Mouse (Mus musculus): ENCODE measurements around the gene Slc31a2.

DNA sequence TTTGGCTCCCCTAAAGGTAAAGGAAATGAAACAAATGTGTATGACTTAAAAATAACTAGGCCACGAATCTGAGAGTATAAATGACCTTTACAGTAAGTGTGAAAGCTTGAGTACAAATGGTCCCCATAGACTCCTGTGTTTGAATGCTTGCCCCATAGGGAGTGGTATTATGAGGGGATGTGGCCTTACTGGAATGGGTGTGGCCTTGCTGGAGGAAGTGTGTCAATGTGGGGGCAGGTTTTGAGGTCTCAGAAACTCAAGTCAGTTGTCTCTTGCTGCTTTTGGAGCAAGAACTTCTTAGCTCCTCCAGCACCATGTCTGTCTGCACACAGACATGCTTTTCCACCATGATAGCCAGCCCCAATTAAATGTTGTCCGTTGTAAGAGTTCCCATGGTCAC, 54.1 kb downstream of the Slc31a2 start:
- TF ChIP-seq CTCF (IDR thresholded peaks at IDR 0.05; ENCODE audit: borderline replicate concordance, insufficient read depth, low read depth, low read length) (no peak), POLR2A (IDR thresholded peaks at IDR 0.05; ENCODE audit: borderline replicate concordance, insufficient read depth, low read length) (no peak)

All from cerebellum, adult 2 months (tissue).